Mouse (Mus musculus) heart, adult 2 months (tissue): ENCODE measurements around the gene Sox12. TPM values are rescaled to one million over a fixed set of nuclear protein-coding genes. Genes with fewer than 3 reads are reported as not detected.

Source experiments
- DNase-seq, 2 experiments: peaks; one replicate each; pipeline ENCODE4 v3.0.0; 2021
- H3K27ac ChIP-seq: fragments of 200-600 bp; 2 replicates; pipeline ENCODE4 v1.8.1; 2022
- H3K27me3 ChIP-seq: fragments of 200-500 bp; 2 replicates; pipeline ENCODE4 v1.6.1; 2012; ENCODE audit warnings: mild to moderate bottlenecking, low read length, inconsistent platforms, mixed read lengths; ENCODE audit not compliant: control insufficient read depth, insufficient read depth
- H3K36me3 ChIP-seq: fragments of 200-500 bp; 2 replicates; pipeline ENCODE4 v1.6.1; 2012; ENCODE audit warnings: low read length, inconsistent platforms; ENCODE audit not compliant: control insufficient read depth, insufficient read depth
- H3K4me1 ChIP-seq: fragments of 200-500 bp; 2 replicates; pipeline ENCODE4 v1.6.1; 2011; ENCODE audit warnings: low read length; ENCODE audit not compliant: control insufficient read depth, insufficient read depth
- H3K4me3 ChIP-seq: fragments of 200-600 bp; 2 replicates; pipeline ENCODE4 v1.8.1; 2022
- H3K79me2 ChIP-seq: fragments of 200-500 bp; replicated peaks from 2 replicates; pipeline ENCODE4 v1.6.1; 2012; ENCODE audit warnings: mild to moderate bottlenecking, inconsistent platforms, low read length, moderate library complexity, mixed read lengths; ENCODE audit not compliant: control insufficient read depth, insufficient read depth
- H3K9ac ChIP-seq: fragments of 200-500 bp; 2 replicates; pipeline ENCODE4 v1.6.1; 2012; ENCODE audit warnings: low read depth, mild to moderate bottlenecking, control low read depth, inconsistent platforms, low read length, mixed read lengths
- CTCF ChIP-seq: fragments of 200-600 bp; IDR thresholded peaks from 2 replicates; pipeline ENCODE4 v1.8.1; 2022; ENCODE audit warnings: antibody characterized with exemption, mild to moderate bottlenecking, moderate library complexity
- EP300 ChIP-seq: fragments of 200-500 bp; IDR thresholded peaks from 2 replicates; pipeline ENCODE4 v1.6.1; 2011; ENCODE audit warnings: low read depth, low read length, control low read depth; ENCODE audit not compliant: insufficient read depth
- POLR2A ChIP-seq: fragments of 200-500 bp; IDR thresholded peaks from 2 replicates; pipeline ENCODE4 v1.6.1; 2011; ENCODE audit warnings: mild to moderate bottlenecking, low read depth, low read length, control low read depth; ENCODE audit not compliant: insufficient read depth
- WGBS: fragments of 180-500 bp; shearing (Covaris S2); methylation state at CpG from one replicate; pipeline ENCODE4 v1.1.7; 2018; 5-methylcytosine and 5-hydroxymethylcytosine counted together
- intact Hi-C: fragments of 180-260 bp; cut with DNase I; formaldehyde crosslinking; loops from one replicate; pipeline ENCODE4 v1.15.1; 2025
- polyA plus RNA-seq: library from polyadenylated mRNA; depleted of rRNA; stranded (reverse); fragments of >200 nt; gene quantifications from 2 replicates; pipeline ENCODE4 v1.2.3, GENCODE M21; 2012
- total RNA-seq, 2 experiments: library from RNA; stranded (reverse); gene quantifications; 2 replicates each; pipeline ENCODE4 v1.2.3; 2021

The Sox12 gene
- total and polyA plus RNA-seq, 3 experiments: 6.9 to 8.8 (median 8.3) TPM

DNA sequence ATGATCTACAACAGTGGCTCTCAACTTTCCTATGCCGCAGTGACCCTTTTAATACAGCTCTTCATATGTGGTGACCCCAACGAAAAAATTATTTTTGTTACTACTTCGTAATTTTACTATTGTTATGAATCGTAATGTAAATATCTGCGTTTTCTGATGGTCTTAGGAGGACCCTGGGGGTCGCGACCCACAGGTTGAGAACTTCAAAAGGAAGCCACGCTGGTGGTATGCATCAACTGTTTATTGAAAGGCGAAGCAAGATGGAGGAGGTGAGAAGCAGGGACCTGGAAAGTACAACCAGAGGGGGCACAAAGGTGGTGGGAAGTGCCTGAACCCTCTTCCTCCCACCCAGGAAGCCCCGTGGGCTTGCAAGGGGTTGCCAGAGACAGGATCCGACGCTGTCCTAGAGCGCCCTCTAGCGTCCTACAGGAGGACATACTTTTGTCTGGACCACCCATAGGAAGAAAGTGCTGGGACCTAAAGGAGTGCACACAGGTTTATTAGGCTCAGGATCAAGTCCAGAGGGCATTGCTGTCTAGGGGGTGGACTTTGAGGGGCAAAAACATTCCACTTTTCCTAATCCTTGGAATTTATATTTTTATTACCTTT is 29.2 kb downstream of the Sox12 start:
- Histone ChIP-seq H3K36me3 (no peaks in the 10 kb centered on the region), H3K27me3 (no peaks in the 10 kb centered on the region), H3K4me3 (no peak overlapping the region), H3K9ac (no peak overlapping the region), H3K27ac (no peak overlapping the region), H3K79me2 (no peaks in the 10 kb centered on the region), H3K4me1 (peaks cover 4% of the 10 kb centered on the region; the same call in 1 of the 2 replicates)
- intact Hi-C loops: loop anchor here (1.0 to 5.0 kb wide), 5 partner anchors 36 to 339 kb away; partner anchors contain the start of genes Csnk2a1 and Rbck1
- TF ChIP-seq POLR2A (no peak), EP300 (0 out of 2 replicates have a peak, but pooled peaks have one; percentile 42), CTCF (peak; percentile 91)
- peak; percentile 45 to 60 for DNase-seq
- WGBS: 27% methylated on average over 14 of the region's 14 CpGs

DNA sequence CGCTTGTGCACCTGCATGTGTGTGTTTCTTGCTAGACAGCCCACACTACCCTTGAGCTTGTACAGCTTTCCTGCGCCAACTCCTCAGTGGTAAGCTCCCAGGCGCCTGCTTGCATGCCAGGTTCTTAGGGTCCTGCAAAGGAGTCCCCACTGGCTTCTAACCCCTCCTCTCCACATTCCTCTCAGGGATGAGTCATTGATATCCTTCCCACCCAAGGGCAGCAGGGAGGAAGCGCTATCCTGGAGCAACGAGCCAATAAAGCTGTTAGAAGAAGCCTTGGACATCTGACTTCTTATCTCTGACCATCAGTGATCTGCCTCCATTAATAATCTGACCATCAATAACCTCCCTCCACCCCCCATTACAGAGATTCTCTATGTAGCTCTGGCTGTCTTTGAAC is 29.9 kb downstream of the Sox12 start:
- WGBS: 57% methylated on average over 5 of the region's 5 CpGs
- no peak for TF ChIP-seq EP300
- no peak for TF ChIP-seq CTCF
- no peak for TF ChIP-seq POLR2A
- H3K27me3 ChIP-seq: no peaks in the 10 kb centered on the region
- no peak overlapping the region for H3K4me3 ChIP-seq
- no peaks in the 10 kb centered on the region for H3K36me3 ChIP-seq
- no peak overlapping the region for H3K9ac ChIP-seq
- peaks cover 4% of the 10 kb centered on the region; the same call in 1 of the 2 replicates for H3K4me1 ChIP-seq
- no peak overlapping the region for H3K27ac ChIP-seq
- H3K79me2 ChIP-seq: no peaks in the 10 kb centered on the region
- no peak for DNase-seq
- intact Hi-C loops: loop anchor here (1.0 to 5.0 kb wide), 5 partner anchors 36 to 339 kb away; partner anchors contain the start of genes Csnk2a1 and Rbck1

DNA sequence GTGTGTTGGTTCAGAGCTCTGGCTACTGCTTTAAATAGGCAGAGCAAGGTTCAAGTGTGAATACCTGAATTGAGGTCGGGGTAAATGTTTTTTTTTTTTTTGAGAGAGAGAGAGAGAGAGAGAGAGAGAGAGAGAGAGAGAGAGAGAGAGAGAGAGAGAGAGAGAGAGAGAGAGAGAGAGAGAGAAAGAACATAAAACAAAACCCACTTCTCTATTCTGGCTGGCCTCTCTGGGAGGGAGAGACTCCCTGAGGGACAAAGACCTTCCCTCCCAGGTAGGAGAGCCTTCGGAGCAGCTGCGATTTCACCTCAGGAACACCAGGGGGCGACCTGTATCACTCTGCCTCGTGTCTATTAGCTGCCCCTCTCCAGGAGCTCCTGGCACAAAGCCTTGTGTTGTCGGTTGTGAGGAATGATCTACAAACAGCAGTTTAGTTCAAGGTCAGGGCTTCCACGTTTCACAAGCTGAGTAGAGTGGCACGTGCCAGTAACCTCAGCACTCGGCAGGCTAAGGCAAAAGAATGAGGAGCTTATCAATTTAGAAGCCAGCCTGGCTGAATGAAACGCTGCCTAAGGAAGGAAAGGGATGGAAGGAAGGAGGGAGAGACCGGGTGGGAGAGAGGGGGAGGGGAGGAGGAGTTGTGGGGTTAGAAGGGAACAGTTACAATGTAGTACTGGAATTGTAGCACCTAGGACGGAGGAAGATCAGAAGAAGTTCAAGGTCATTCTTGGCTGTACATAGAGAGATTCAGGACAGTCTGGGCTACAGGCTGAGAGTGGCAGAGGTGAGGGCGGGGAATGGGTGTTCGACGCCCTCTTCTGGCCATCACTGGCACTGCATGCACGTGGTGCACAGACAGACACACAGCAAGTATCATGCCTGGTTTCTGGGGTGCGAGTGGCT is 34.4 kb downstream of the Sox12 start:
- intact Hi-C loops: loop anchor here (5.0 kb wide), 1 partner anchor 71 kb away; the partner anchor contains the start of gene Tbc1d20
- WGBS: 6% methylated on average over 17 of the region's 17 CpGs
- Histone ChIP-seq H3K9ac (no peak overlapping the region), H3K4me1 (peaks cover 20% of the 10 kb centered on the region), H3K27me3 (no peaks in the 10 kb centered on the region), H3K79me2 (no peaks in the 10 kb centered on the region), H3K27ac (peak overlapping the region; percentile 59), H3K4me3 (no peak overlapping the region), H3K36me3 (no peaks in the 10 kb centered on the region)
- peak; percentile 76 to 83 for DNase-seq
- TF ChIP-seq POLR2A (no peak), CTCF (peak; percentile 68), EP300 (peak; percentile 56; the same call in 1 of the 2 replicates)

DNA sequence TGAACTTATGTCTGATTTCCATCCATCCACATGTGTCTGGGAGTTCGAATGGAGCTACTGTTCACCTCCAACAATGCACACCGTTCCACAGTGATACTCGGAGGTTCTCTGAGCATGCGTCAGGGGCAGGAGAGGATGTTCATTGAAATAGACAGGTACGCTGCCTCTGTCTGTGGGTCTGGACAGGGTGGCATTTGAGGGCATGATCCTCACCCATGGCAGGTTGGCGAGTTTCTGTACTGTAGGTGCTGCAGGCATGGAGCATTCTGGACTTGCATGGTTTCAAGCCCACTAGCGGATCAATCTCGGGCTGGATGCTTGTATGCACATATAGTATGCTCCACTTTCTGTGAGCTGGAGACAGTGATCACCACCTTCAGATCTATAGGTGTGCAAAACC is 36.7 kb downstream of the Sox12 start:
- 91% methylated on average over 8 of the region's 8 CpGs for WGBS
- TF ChIP-seq EP300 (no peak), POLR2A (no peak), CTCF (no peak)
- no peak overlapping the region for H3K9ac ChIP-seq
- no peaks in the 10 kb centered on the region for H3K36me3 ChIP-seq
- peak overlapping the region; percentile 87 for H3K27ac ChIP-seq
- H3K79me2 ChIP-seq: no peaks in the 10 kb centered on the region
- H3K27me3 ChIP-seq: no peaks in the 10 kb centered on the region
- H3K4me1 ChIP-seq: peaks cover 20% of the 10 kb centered on the region
- intact Hi-C loops: loop anchor here (5.0 kb wide), 1 partner anchor 69 kb away; the partner anchor contains the start of gene Tbc1d20
- DNase-seq: no peak
- H3K4me3 ChIP-seq: no peak overlapping the region

DNA sequence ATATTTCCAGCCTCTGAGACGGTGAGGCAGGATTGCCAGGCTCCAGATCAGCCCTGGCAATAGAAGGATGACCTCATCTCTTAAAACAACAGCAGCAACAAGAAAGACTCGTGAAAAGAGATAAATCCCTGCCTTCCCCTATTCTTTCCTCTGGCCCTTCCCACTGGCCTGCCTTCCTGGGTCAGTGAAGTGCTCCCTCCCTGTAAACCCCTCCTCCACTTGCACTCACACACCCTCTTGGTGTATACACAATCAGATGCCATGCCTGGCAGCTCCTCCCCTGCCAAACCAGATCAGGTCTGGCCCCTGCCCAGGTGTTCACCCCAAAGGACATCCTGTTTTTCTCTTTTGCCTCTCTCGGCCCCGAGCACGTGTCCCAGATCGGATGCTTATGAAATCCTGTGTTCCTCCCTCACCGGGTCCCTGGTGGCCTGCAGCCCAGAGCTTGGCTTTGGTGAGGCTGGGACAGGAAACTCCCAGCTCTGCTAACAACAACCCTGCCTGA is 37.5 kb downstream of the Sox12 start:
- Histone ChIP-seq H3K4me1 (peaks cover 20% of the 10 kb centered on the region), H3K27me3 (no peaks in the 10 kb centered on the region), H3K4me3 (peak overlapping the region; percentile 13; the same call in 1 of the 2 replicates), H3K9ac (no peak overlapping the region), H3K79me2 (no peaks in the 10 kb centered on the region), H3K36me3 (no peaks in the 10 kb centered on the region), H3K27ac (peak overlapping the region; percentile 87)
- peak; percentile 85 to 90 for DNase-seq
- intact Hi-C loops: loop anchor here (1.0 to 5.0 kb wide), 2 partner anchors 16 to 68 kb away; partner anchors contain the start of genes Tbc1d20 and Trib3
- peak; percentile 36; the same call in 1 of the 2 replicates for TF ChIP-seq POLR2A
- peak; percentile 19; the same call in 1 of the 2 replicates for TF ChIP-seq CTCF
- TF ChIP-seq EP300: peak; percentile 99
- 3% methylated on average over 7 of the region's 7 CpGs for WGBS
